Mouse (Mus musculus) erythroblast, embryonic 14.5 days (primary cell): ENCODE measurements around the gene Anp32a. TPM values are rescaled to one million over a fixed set of nuclear protein-coding genes. Genes with fewer than 3 reads are reported as not detected.

Experiments
- H3K27me3 ChIP-seq: 2 replicates; pipeline ENCODE4 v1.6.1; 2012; ENCODE audit warnings: inconsistent platforms; ENCODE audit not compliant: control insufficient read depth
- H3K36me3 ChIP-seq: 2 replicates; pipeline ENCODE4 v1.6.1; 2012; ENCODE audit warnings: mild to moderate bottlenecking, inconsistent platforms; ENCODE audit not compliant: control insufficient read depth
- H3K4me1 ChIP-seq: 2 replicates; pipeline ENCODE4 v1.6.1; 2012; ENCODE audit warnings: inconsistent platforms; ENCODE audit not compliant: control insufficient read depth
- H3K4me3 ChIP-seq: replicated peaks from 2 replicates; pipeline ENCODE3; 2012; ENCODE audit warnings: moderate library complexity, mild to moderate bottlenecking, inconsistent platforms
- H3K9me3 ChIP-seq: 2 replicates; pipeline ENCODE4 v1.6.1; 2012; ENCODE audit warnings: low read length, inconsistent platforms, mixed read lengths; ENCODE audit not compliant: control insufficient read depth
- GATA1 ChIP-seq: IDR thresholded peaks from 2 replicates; pipeline ENCODE4 v1.6.1; 2012; ENCODE audit warnings: low read length, inconsistent platforms, mixed read lengths
- TAL1 ChIP-seq: IDR thresholded peaks from 3 replicates; pipeline ENCODE4 v1.6.1; 2012; ENCODE audit warnings: low read length, inconsistent platforms, mixed read lengths
- polyA plus RNA-seq: library from polyadenylated mRNA; stranded (reverse); fragments of >175 nt; gene quantifications from 2 replicates; pipeline ENCODE4 v1.2.3, GENCODE M21; 2012

Gene Anp32a
- polyA plus RNA-seq, 1 experiment: 15.2 TPM

GRCm38 (mm10) chr9:62364831-62365230, 23.7 kb downstream of the Anp32a start:
- H3K4me1 ChIP-seq: peaks cover 93% of the 10 kb centered on the region
- no peaks in the 10 kb centered on the region for H3K27me3 ChIP-seq
- no peak for TF ChIP-seq TAL1
- TF ChIP-seq GATA1: no peak
- no peaks in the 10 kb centered on the region for H3K9me3 ChIP-seq
- no peak overlapping the region for H3K4me3 ChIP-seq
- H3K36me3 ChIP-seq: peaks cover 20% of the 10 kb centered on the region

- Histone ChIP-seq H3K4me1 (peaks cover 97% of the 10 kb centered on the region), H3K4me3 (no peak overlapping the region), H3K9me3 (no peaks in the 10 kb centered on the region), H3K27me3 (no peaks in the 10 kb centered on the region), H3K36me3 (peaks cover 19% of the 10 kb centered on the region)
- no peak for TF ChIP-seq GATA1
- TF ChIP-seq TAL1: no peak
These were observed 24.4 kb downstream of the Anp32a start for GRCm38 (mm10) chr9:62365326-62366080.

- no peak overlapping the region for H3K4me3 ChIP-seq
- no peaks in the 10 kb centered on the region for H3K27me3 ChIP-seq
- peaks cover 90% of the 10 kb centered on the region for H3K4me1 ChIP-seq
- peaks cover 22% of the 10 kb centered on the region for H3K36me3 ChIP-seq
- TF ChIP-seq TAL1 (no peak), GATA1 (no peak)
- H3K9me3 ChIP-seq: no peaks in the 10 kb centered on the region
These were observed 25.7 kb downstream of the Anp32a start for GRCm38 (mm10) chr9:62366478-62367458.

GRCm38 (mm10) chr9:62367510-62368071, 26.5 kb downstream of the Anp32a start:
- peaks cover 86% of the 10 kb centered on the region for H3K4me1 ChIP-seq
- H3K27me3 ChIP-seq: no peaks in the 10 kb centered on the region
- TF ChIP-seq GATA1: no peak
- no peak for TF ChIP-seq TAL1
- H3K4me3 ChIP-seq: no peak overlapping the region
- peaks cover 27% of the 10 kb centered on the region for H3K36me3 ChIP-seq
- no peaks in the 10 kb centered on the region for H3K9me3 ChIP-seq

- H3K36me3 ChIP-seq: peaks cover 35% of the 10 kb centered on the region
- H3K4me3 ChIP-seq: no peak overlapping the region
- TF ChIP-seq GATA1: no peak
- no peak for TF ChIP-seq TAL1
- no peaks in the 10 kb centered on the region for H3K27me3 ChIP-seq
- peaks cover 84% of the 10 kb centered on the region for H3K4me1 ChIP-seq
- no peaks in the 10 kb centered on the region for H3K9me3 ChIP-seq
These were observed 27.3 kb downstream of the Anp32a start for GRCm38 (mm10) chr9:62368256-62368905.

GRCm38 (mm10) chr9:62369172-62369571, 28.1 kb downstream of the Anp32a start:
- no peaks in the 10 kb centered on the region for H3K9me3 ChIP-seq
- H3K27me3 ChIP-seq: no peaks in the 10 kb centered on the region
- H3K4me3 ChIP-seq: no peak overlapping the region
- TF ChIP-seq GATA1: no peak
- no peak for TF ChIP-seq TAL1
- H3K36me3 ChIP-seq: peaks cover 43% of the 10 kb centered on the region
- H3K4me1 ChIP-seq: peaks cover 83% of the 10 kb centered on the region

- H3K4me1 ChIP-seq: peaks cover 79% of the 10 kb centered on the region
- H3K4me3 ChIP-seq: no peak overlapping the region
- peaks cover 52% of the 10 kb centered on the region for H3K36me3 ChIP-seq
- no peaks in the 10 kb centered on the region for H3K9me3 ChIP-seq
- TF ChIP-seq GATA1 (no peak), TAL1 (no peak)
- H3K27me3 ChIP-seq: no peaks in the 10 kb centered on the region
These were observed 29.1 kb downstream of the Anp32a start for GRCm38 (mm10) chr9:62370186-62370585.

GRCm38 (mm10) chr9:62370648-62371280, 29.7 kb downstream of the Anp32a start:
- peaks cover 73% of the 10 kb centered on the region for H3K4me1 ChIP-seq
- peaks cover 57% of the 10 kb centered on the region for H3K36me3 ChIP-seq

More at GRCm38 (mm10) chr9:62370648-62371280, 29.7 kb downstream of the Anp32a start:
- Histone ChIP-seq H3K9me3 (no peaks in the 10 kb centered on the region), H3K4me3 (no peak overlapping the region), H3K27me3 (no peaks in the 10 kb centered on the region)
- TF ChIP-seq TAL1: no peak
- TF ChIP-seq GATA1: no peak
